Mouse (Mus musculus): ENCODE measurements at regions not wholly inside any gene's neighbourhood (a gene's known extent, or its start where the extent isn't known, plus 50 kb on each side); places are given as distances from the start of the nearest gene placed in this dataset.

GRCm38 (mm10) chr16:79718230-79718629, 627.3 kb upstream of the Tmprss15 start:
- no peak for ATAC-seq (replicated peaks; ENCODE audit: poor library complexity, severe bottlenecking)

GRCm38 (mm10) chr16:79692444-79692843, 601.5 kb upstream of the Tmprss15 start:
- ATAC-seq (replicated peaks; ENCODE audit: poor library complexity, severe bottlenecking) = no peak

DNA sequence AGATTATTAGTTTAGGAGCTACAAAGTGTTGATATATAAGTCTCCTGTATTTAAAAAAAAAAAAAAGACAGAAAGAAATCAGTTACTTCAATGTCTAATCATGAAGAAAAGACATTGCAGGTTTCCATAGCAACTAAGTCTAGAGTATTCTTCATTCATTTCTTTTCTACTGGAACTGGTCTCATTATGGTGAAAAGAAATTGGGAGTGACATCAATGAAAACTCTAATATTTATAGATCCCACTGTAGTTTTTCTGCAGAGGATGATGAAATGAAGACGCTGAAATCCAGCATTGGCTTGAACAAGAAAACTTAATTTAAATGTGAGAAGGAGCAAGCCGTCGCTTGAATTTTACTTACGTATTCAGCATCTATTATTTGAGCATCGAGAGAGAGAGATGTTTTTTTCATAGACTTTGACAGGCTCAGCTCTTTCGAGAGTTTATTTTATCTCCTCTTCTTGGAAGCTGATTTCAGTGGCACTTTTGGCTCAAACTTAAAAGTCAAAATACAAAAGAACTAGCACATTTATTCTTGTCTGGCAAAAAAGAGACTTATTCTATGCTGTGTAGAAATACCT, 560.4 kb upstream of the Tmprss15 start:
- no peak for ATAC-seq (replicated peaks; ENCODE audit: poor library complexity, severe bottlenecking)

DNA sequence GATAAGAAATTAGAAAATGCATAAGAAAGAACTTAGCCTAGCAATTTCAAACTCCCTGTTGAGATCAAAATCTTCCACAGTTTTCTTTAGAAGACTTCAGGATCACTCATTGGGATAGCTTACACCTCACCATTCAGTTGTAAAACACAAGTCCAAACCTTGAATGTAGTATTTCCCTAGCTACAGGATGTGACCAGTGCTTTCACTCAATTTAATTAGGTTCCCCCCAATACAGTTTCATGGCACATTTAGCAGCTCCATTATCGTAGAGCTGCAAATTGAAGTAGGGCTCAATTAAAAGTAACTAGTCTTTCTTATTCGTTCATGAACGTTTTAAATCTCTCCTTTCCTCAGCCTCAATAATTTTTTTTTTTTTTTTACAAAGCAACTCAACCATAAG, 550.0 kb upstream of the Tmprss15 start:
- ATAC-seq (replicated peaks; ENCODE audit: poor library complexity, severe bottlenecking) = no peak

GRCm38 (mm10) chr16:79627139-79627538, 536.2 kb upstream of the Tmprss15 start:
- no peak for ATAC-seq (replicated peaks; ENCODE audit: poor library complexity, severe bottlenecking)

DNA sequence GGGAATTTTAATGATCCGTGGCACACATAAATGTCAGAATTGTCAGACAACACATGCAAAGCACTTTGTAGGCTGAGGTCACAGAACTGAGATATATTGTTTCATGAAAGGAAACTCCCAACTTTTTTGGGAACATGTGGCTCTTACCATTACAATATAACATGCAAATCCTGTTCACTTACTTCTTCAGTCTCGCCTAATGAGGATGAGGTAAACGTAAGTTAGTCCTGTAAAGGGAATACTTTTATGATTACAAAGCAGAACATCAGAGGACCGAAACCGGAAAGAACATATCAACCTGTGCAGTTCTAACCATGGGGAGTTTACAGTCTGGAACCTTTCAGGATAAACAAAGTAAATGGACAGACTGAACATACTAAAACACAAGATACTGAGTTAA, 520.1 kb upstream of the Tmprss15 start:
- ATAC-seq (replicated peaks; ENCODE audit: poor library complexity, severe bottlenecking) = no peak

- ATAC-seq (replicated peaks; ENCODE audit: poor library complexity, severe bottlenecking) = no peak
These were observed 500.0 kb upstream of the Tmprss15 start for GRCm38 (mm10) chr16:79590891-79591290.

- ATAC-seq (replicated peaks; ENCODE audit: poor library complexity, severe bottlenecking) = no peak
These were observed 494.8 kb upstream of the Tmprss15 start for GRCm38 (mm10) chr16:79585745-79586144.

DNA sequence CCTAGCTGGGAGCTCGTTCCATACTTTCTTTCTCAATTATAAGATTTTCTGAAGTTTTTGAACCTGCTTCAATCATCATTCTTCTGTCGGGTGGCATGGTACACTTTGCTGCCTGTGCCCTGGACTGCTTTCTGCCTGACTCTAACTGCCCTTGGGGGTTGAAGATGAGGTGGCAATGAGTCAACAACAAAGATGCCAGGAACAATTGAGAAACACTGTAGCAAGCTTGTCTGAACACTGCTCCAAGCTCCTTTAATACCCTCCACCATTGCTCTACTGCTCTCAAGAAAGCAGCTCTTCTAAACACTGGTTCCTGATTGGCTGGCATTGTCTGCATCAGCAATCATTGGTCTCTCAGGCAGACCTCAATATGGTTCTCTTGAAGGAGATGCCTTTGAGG, 480.0 kb upstream of the Tmprss15 start:
- ATAC-seq (replicated peaks; ENCODE audit: poor library complexity, severe bottlenecking) = no peak

GRCm38 (mm10) chr16:79534370-79534769, 443.5 kb upstream of the Tmprss15 start:
- ATAC-seq (replicated peaks; ENCODE audit: poor library complexity, severe bottlenecking) = no peak

DNA sequence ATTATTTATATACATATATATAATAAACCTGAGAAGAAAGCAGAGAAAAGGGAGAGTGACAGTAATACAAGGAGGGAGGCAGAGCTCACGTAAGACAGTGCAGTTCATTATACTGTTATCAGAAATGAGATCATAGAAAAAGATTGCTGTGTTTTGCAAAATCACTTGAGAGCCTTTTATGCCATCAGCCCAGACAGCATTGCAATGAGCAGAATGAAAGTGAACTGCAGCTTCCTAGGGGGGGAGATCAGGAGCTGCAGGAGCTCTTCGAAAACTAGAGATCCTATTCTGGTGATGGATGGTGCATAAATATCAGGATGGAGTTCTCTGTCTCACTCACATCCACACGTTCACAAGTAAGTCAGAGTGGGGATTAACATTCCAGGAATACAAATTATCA, 401.6 kb upstream of the Tmprss15 start:
- ATAC-seq (replicated peaks; ENCODE audit: poor library complexity, severe bottlenecking) = no peak

- no peak for ATAC-seq (replicated peaks; ENCODE audit: poor library complexity, severe bottlenecking)
These were observed 360.0 kb upstream of the Tmprss15 start for GRCm38 (mm10) chr16:79450871-79451270.

GRCm38 (mm10) chr16:79449732-79450131, 358.8 kb upstream of the Tmprss15 start:
- no peak for ATAC-seq (replicated peaks; ENCODE audit: poor library complexity, severe bottlenecking)

- no peak for ATAC-seq (replicated peaks; ENCODE audit: poor library complexity, severe bottlenecking)
These were observed 316.5 kb upstream of the Tmprss15 start for GRCm38 (mm10) chr16:79407385-79407784.

GRCm38 (mm10) chr16:79406216-79406615, 315.3 kb upstream of the Tmprss15 start:
- no peak for ATAC-seq (replicated peaks; ENCODE audit: poor library complexity, severe bottlenecking)

DNA sequence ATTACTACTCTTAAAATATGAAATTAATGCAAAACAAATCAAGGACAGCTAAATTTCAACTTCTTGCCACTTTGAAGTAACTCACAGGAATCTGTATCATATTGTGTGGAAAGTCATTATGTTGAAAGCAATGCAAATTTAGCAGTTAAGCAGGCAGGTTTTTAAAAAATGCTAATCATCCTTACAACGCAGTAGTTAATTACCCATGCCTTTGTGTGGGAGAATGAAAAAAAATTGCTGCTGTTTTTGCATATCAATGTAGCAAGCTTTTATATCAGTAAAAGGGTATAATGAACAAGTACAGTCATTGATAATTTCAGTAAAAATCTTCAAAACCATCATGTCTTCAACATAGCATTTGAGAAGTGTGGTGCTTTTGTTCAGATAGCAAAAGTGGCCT, 313.2 kb upstream of the Tmprss15 start:
- no peak for ATAC-seq (replicated peaks; ENCODE audit: poor library complexity, severe bottlenecking)

DNA sequence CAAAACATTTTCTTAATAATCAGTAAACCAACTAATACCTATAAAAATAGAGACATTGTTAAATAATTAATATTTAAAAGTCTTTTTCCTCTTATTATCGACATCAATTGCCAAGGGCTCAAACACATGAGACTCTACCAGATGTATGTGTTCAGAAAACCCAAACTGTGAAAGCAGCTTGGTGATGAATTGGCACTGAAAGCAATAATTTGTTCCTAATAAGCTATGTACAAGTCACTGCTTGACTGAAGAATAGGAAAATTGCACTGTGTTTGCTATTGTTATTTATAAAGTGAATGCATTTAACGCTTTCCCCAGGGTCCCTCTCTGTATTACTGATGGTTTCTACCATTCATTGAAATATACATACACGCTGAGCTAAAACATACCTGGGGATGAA, 309.2 kb upstream of the Tmprss15 start:
- ATAC-seq (replicated peaks; ENCODE audit: poor library complexity, severe bottlenecking) = no peak

GRCm38 (mm10) chr16:79398476-79398875, 307.6 kb upstream of the Tmprss15 start:
- no peak for ATAC-seq (replicated peaks; ENCODE audit: poor library complexity, severe bottlenecking)

DNA sequence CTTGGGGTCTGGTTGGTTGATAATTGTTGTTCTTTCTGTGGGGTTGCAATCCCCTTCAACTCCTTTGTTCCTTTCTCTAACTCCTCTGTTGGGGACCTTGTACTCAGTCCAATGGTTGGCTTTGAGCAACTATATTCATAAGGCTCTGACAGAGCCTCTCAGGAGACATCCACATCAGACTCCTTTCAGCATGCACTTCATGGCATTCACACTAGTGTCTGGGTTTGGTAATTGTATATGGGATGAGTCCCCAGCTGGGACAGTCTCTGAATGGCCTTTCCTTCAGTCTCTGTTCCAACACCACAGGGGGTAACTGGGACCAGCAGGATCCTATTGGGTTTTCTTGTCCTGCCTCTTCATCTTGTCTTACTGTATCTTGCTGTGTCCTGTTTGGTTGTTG, 303.5 kb upstream of the Tmprss15 start:
- ATAC-seq (replicated peaks; ENCODE audit: poor library complexity, severe bottlenecking) = no peak

- no peak for ATAC-seq (replicated peaks; ENCODE audit: poor library complexity, severe bottlenecking)
These were observed 295.5 kb upstream of the Tmprss15 start for GRCm38 (mm10) chr16:79386421-79386820.

DNA sequence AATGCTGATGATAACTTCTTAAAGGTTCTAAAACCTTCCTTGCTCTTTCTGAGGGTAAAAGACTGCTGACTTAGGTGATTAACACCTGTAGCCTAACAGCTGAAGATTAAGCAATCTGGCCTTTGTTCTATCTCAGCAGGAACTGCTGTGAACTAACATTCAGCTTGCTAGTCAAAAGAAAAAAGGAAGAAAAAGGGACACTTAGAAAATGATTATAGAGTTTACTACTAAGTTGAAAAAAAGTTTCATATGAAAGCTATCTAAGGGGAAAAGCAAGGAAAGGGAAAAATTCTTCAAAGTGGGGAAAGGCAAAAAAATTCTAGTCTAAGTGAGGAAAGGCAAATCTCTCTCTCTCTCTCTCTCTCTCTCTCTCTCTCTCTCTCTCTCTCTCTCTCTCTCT, 259.2 kb upstream of the Tmprss15 start:
- ATAC-seq (replicated peaks; ENCODE audit: poor library complexity, severe bottlenecking) = no peak

- no peak for ATAC-seq (replicated peaks; ENCODE audit: poor library complexity, severe bottlenecking)
These were observed 251.6 kb upstream of the Tmprss15 start for GRCm38 (mm10) chr16:79342453-79342852.

- no peak for ATAC-seq (replicated peaks; ENCODE audit: poor library complexity, severe bottlenecking)
These were observed 245.5 kb upstream of the Tmprss15 start for GRCm38 (mm10) chr16:79336416-79336815.

All from granulocyte monocyte progenitor cell, adult 5-6 weeks (primary cell).